Mouse (Mus musculus) thymus, adult 2 months (tissue): ENCODE measurements around the gene Phospho1.

Experiments used
- CTCF ChIP-seq: fragments of 200-500 bp; IDR thresholded peaks from 2 replicates; pipeline ENCODE4 v1.5.1; 2012; ENCODE audit warnings: mild to moderate bottlenecking, control low read depth, low read length, moderate library complexity, borderline replicate concordance; ENCODE audit not compliant: control insufficient read depth, poor library complexity, insufficient read depth; ENCODE audit errors: extremely low read depth
- POLR2A ChIP-seq: fragments of 200-500 bp; IDR thresholded peaks from 2 replicates; pipeline ENCODE4 v1.6.1; 2012; ENCODE audit warnings: mild to moderate bottlenecking, low read length, control low read depth, moderate library complexity; ENCODE audit not compliant: control insufficient read depth, poor library complexity, insufficient read depth; ENCODE audit errors: extremely low read depth

DNA sequence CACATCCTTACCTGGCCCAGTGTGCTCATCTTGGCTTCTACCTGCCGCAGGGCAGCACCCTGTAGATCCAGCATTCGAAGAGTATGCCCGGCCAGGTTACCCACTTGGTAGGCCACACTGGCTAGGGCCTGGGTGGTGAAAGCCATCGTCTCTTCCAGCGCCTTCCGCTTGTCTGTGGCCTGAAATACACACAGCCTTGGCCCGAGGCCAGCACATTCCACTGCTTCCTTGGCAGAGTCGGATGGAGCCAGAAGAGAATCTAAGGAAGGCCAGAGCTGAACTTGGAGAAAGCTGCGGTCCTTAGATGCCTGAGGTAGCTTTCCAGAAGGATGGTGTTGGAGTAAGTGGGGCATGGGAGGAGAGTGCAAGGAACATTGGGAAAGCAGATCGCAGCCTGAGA lies 12.8 kb downstream of the Phospho1 start, which contains the start of gene Gngt2:
- TF ChIP-seq POLR2A (no peak), CTCF (no peak)
